Mouse (Mus musculus): Measurements from ENCODE around the gene Ten1. TPM values are rescaled to one million over a fixed set of nuclear protein-coding genes. Genes with fewer than 3 reads are reported as not detected.

Gene Ten1
- total and polyA plus RNA-seq, 2 experiments from 2014 or later = 66.6 to 110 TPM

DNA sequence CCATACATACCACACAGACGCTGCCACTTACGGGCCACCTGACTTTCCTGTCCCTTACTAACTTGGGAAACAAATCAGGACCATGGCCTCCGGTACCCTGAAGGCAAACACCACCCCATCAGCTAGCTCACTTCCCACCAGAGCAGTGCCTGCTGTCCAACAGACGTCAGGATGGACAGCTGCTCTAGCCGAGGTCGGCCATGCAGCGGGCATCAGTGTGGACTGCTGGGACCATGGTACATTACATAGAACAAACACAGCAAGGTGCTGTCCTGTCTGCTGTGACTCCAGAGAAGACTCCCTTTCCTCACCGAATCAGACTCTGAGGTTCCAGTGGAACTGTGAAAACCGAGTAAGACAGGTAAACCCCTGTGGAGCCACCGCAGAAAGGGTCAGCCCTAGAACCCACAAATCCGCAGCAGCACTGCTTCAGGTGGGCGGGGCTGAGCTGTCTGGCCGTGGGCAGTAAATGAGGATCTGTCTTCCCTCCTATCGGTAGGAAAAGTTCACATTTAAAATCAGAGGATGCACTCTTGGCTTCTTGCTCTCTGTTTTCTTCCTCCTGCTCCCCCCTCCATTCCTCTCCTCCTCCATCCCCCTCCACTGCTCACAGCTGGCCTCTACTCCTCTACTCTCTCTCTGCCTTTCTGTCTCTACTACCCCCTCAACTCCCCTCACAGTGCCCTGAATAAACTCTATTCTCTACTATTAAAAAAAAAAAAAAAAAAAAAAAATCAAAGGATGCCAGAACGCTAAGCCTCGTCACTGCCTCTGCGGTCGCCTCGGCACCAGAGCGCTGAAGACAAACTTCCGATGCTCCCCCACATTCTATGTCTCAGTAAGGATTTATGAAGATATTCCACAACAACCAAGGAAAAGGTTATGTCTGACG, 56.7 kb downstream of the Ten1 start:
- ATAC-seq = no peak
- H3K4me1 ChIP-seq (ENCODE audit: insufficient read depth, low read length) = no peaks in the 10 kb centered on the region

DNA sequence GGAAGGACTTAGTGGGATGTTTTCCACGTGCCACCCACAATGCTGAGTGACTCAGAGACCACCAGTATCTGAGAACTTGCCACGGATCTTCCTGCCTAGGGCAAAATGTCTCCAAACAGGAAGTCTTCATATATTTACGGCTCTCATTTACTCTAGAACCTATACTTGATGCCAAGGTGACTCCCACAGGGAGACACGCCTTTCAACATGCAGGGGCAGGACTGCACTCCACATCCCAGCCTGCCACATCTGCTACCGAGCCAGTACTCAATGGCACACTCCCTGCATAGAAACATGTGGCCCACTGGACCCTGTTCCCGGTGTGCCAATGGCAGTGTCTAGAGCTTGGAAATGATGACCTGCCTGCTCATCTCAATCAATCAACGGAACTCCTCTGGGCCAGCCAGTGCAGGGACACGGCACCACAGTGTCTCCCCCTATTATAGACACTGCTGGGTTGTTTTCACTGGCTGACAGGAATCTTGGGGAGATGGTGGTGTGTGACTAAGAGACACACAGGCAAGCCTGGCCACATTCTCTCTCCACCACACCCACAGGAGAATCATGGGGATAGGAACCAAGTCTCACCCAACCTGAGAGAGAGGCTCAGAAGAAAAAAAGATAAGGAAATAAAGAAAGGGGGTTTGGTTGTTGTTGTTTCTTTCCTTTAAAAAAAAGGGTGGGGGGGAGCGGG, 57.5 kb downstream of the Ten1 start:
- WGBS = 90% methylated on average over 9 of the region's 9 CpGs
- no peak overlapping the region for H3K9ac ChIP-seq (replicated peaks; ENCODE audit: low read length)
- no peak for TF ChIP-seq CTCF (IDR thresholded peaks at IDR 0.05; ENCODE audit: low read depth)
- H3K4me2 ChIP-seq (ENCODE audit: low read depth, low read length) = no peak overlapping the region
- H3K27me3 ChIP-seq (ENCODE audit: insufficient read depth, low read length) = no peaks in the 10 kb centered on the region
- H3K4me3 ChIP-seq (ENCODE audit: low read length) = no peak overlapping the region
- no peaks in the 10 kb centered on the region for H3K4me1 ChIP-seq (ENCODE audit: insufficient read depth, low read length)
- H3K27ac ChIP-seq = no peak overlapping the region
- H3K36me3 ChIP-seq (ENCODE audit: insufficient read depth, low read length) = peaks cover 72% of the 10 kb centered on the region
- H3K9me3 ChIP-seq (ENCODE audit: low read length) = no peaks in the 10 kb centered on the region
- ATAC-seq (no peak), DNase-seq (ENCODE audit: low spot score) (no peak)

More for the DNA sequence above, 56.7 kb downstream of the Ten1 start:
- no peak for DNase-seq (ENCODE audit: low spot score)
- Histone ChIP-seq H3K9me3 (ENCODE audit: low read length) (no peaks in the 10 kb centered on the region), H3K4me2 (ENCODE audit: low read depth, low read length) (no peak overlapping the region), H3K4me3 (ENCODE audit: low read length) (no peak overlapping the region), H3K9ac (replicated peaks; ENCODE audit: low read length) (no peak overlapping the region), H3K36me3 (ENCODE audit: insufficient read depth, low read length) (peaks cover 74% of the 10 kb centered on the region), H3K27ac (no peak overlapping the region), H3K27me3 (ENCODE audit: insufficient read depth, low read length) (no peaks in the 10 kb centered on the region)
- no peak for TF ChIP-seq CTCF (IDR thresholded peaks at IDR 0.05; ENCODE audit: low read depth)
- 87% methylated on average over 22 of the region's 22 CpGs for WGBS

DNA sequence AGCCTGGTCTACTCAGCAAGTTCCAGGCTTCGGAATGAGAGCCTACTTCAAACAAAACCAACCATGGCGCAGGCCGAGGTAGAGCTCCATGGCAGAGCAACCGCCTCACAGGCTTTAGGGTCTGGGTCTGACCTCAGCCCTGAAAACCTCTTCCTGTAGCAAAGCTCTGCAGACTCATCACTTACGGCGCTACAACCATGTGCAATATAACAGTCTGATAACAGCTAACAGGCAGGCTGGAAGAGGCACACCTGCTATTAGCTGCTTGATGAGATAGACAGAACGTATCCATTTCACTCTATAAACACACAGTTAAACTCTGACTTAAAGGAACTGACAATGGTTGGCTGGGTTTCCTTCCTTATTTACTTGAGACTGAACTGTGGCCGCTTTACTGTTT, 60.8 kb downstream of the Ten1 start:
- Histone ChIP-seq H3K36me3 (ENCODE audit: insufficient read depth, low read length) (peaks cover 78% of the 10 kb centered on the region), H3K4me2 (ENCODE audit: low read depth, low read length) (no peak overlapping the region), H3K9me3 (ENCODE audit: low read length) (no peaks in the 10 kb centered on the region), H3K4me1 (ENCODE audit: insufficient read depth, low read length) (no peaks in the 10 kb centered on the region), H3K27ac (no peak overlapping the region), H3K4me3 (ENCODE audit: low read length) (no peak overlapping the region), H3K27me3 (ENCODE audit: insufficient read depth, low read length) (no peaks in the 10 kb centered on the region), H3K9ac (replicated peaks; ENCODE audit: low read length) (no peak overlapping the region)
- TF ChIP-seq CTCF (IDR thresholded peaks at IDR 0.05; ENCODE audit: low read depth) = no peak
- no peak for ATAC-seq
- no peak for DNase-seq (ENCODE audit: low spot score)
- 92% methylated on average over 8 of the region's 8 CpGs for WGBS

DNA sequence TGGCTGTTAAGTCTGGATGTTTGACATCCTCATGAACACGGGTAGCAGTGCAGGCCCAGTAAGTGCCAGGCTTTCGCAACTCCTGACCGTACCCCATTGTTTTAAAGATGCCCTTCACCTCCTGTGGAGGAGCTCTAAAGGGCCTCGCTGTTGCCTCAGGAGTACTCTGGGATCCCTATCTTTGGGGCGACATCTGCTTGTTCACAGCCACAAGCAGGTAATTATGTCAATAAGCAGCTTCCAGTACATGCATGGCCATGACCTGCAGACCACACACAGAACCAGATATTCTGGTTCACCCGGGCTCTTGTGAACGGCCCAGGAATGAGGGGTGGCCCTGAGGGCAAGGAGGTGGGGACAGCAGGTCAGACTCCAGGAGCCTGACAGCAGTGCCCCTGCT, 61.6 kb downstream of the Ten1 start:
- no peak for DNase-seq (ENCODE audit: low spot score)
- Histone ChIP-seq H3K9ac (replicated peaks; ENCODE audit: low read length) (no peak overlapping the region), H3K4me3 (ENCODE audit: low read length) (no peak overlapping the region), H3K9me3 (ENCODE audit: low read length) (no peaks in the 10 kb centered on the region), H3K4me2 (ENCODE audit: low read depth, low read length) (no peak overlapping the region), H3K4me1 (ENCODE audit: insufficient read depth, low read length) (no peaks in the 10 kb centered on the region), H3K27ac (no peak overlapping the region), H3K27me3 (ENCODE audit: insufficient read depth, low read length) (no peaks in the 10 kb centered on the region), H3K36me3 (ENCODE audit: insufficient read depth, low read length) (peaks cover 77% of the 10 kb centered on the region)
- 92% methylated on average over 7 of the region's 7 CpGs for WGBS
- no peak for TF ChIP-seq CTCF (IDR thresholded peaks at IDR 0.05; ENCODE audit: low read depth)
- ATAC-seq = no peak

Other genes with a start within 250 kb of the Ten1 start
- 1.7 and 3.1 TPM in 2 replicates for gene Itgb4, start 224.1 kb upstream of the Ten1 start, total RNA-seq (2014; rRNA removed)
- gene Itgb4, start 224.1 kb upstream of the Ten1 start, polyA plus RNA-seq (2015; fragmentation: Nextera tagmentation; extraction: Ambion mirVana) = 2.2 and 2.8 TPM in 2 replicates
- gene Galk1, start 186.1 kb upstream of the Ten1 start, total RNA-seq (2014; rRNA removed) = 51.5 and 52.3 TPM in 2 replicates
- gene Galk1, start 186.1 kb upstream of the Ten1 start, polyA plus RNA-seq (2015; fragmentation: Nextera tagmentation; extraction: Ambion mirVana) = 60.3 and 61.7 TPM in 2 replicates
- 603 and 627 TPM in 2 replicates for gene H3f3b, start 170.9 kb upstream of the Ten1 start, total RNA-seq (2014; rRNA removed)
- 2,179 and 2,253 TPM in 2 replicates for gene H3f3b, start 170.9 kb upstream of the Ten1 start, polyA plus RNA-seq (2015; fragmentation: Nextera tagmentation; extraction: Ambion mirVana)
- 47.1 and 50.2 TPM in 2 replicates for gene Unk, start 168.5 kb upstream of the Ten1 start, total RNA-seq (2014; rRNA removed)
- gene Unk, start 168.5 kb upstream of the Ten1 start, polyA plus RNA-seq (2015; fragmentation: Nextera tagmentation; extraction: Ambion mirVana) = 22.8 and 24.5 TPM in 2 replicates
- 0.65 and 1.3 TPM in 2 replicates for gene Unc13d, start 120.9 kb upstream of the Ten1 start, total RNA-seq (2014; rRNA removed)
- 0.65 and 0.96 TPM in 2 replicates for gene Unc13d, start 120.9 kb upstream of the Ten1 start, polyA plus RNA-seq (2015; fragmentation: Nextera tagmentation; extraction: Ambion mirVana)
- 146 and 171 TPM in 2 replicates for gene Wbp2, start 111.9 kb upstream of the Ten1 start, total RNA-seq (2014; rRNA removed)
- 206 and 234 TPM in 2 replicates for gene Wbp2, start 111.9 kb upstream of the Ten1 start, polyA plus RNA-seq (2015; fragmentation: Nextera tagmentation; extraction: Ambion mirVana)
- gene Trim47, start 71.6 kb upstream of the Ten1 start, total RNA-seq (2014; rRNA removed) = 14.2 and 17.0 TPM in 2 replicates
- gene Trim47, start 71.6 kb upstream of the Ten1 start, polyA plus RNA-seq (2015; fragmentation: Nextera tagmentation; extraction: Ambion mirVana) = 9.5 and 10.1 TPM in 2 replicates
- 8.2 and 9.6 TPM in 2 replicates for gene Trim65, start 67.7 kb upstream of the Ten1 start, total RNA-seq (2014; rRNA removed)
- gene Trim65, start 67.7 kb upstream of the Ten1 start, polyA plus RNA-seq (2015; fragmentation: Nextera tagmentation; extraction: Ambion mirVana) = 2.4 TPM in 2 replicates
- 83.9 and 94.0 TPM in 2 replicates for gene Mrpl38, start 60.0 kb upstream of the Ten1 start, total RNA-seq (2014; rRNA removed)
- 71.9 and 73.3 TPM in 2 replicates for gene Mrpl38, start 60.0 kb upstream of the Ten1 start, polyA plus RNA-seq (2015; fragmentation: Nextera tagmentation; extraction: Ambion mirVana)
- gene Fbf1, start 30.7 kb upstream of the Ten1 start, total RNA-seq (2014; rRNA removed) = 68.1 and 73.5 TPM in 2 replicates
- 33.8 and 35.3 TPM in 2 replicates for gene Fbf1, start 30.7 kb upstream of the Ten1 start, polyA plus RNA-seq (2015; fragmentation: Nextera tagmentation; extraction: Ambion mirVana)
- gene Acox1, start 190 bp downstream of the Ten1 start, total RNA-seq (2014; rRNA removed) = 109 and 112 TPM in 2 replicates
- 63.4 and 65.0 TPM in 2 replicates for gene Acox1, start 190 bp downstream of the Ten1 start, polyA plus RNA-seq (2015; fragmentation: Nextera tagmentation; extraction: Ambion mirVana)
- 2.8 and 2.9 TPM in 2 replicates for gene Evpl, start 39.2 kb downstream of the Ten1 start, total RNA-seq (2014; rRNA removed)
- 1.6 TPM in 2 replicates for gene Evpl, start 39.2 kb downstream of the Ten1 start, polyA plus RNA-seq (2015; fragmentation: Nextera tagmentation; extraction: Ambion mirVana)
- gene Srp68, start 75.4 kb downstream of the Ten1 start, total RNA-seq (2014; rRNA removed) = 18.3 and 22.5 TPM in 2 replicates
- gene Srp68, start 75.4 kb downstream of the Ten1 start, polyA plus RNA-seq (2015; fragmentation: Nextera tagmentation; extraction: Ambion mirVana) = 50.4 and 50.8 TPM in 2 replicates
- 0.40 TPM in 1 of 2 replicates, not detected in the other for gene Galr2, start 82.1 kb downstream of the Ten1 start, total RNA-seq (2014; rRNA removed)
- 0.34 and 0.44 TPM in 2 replicates for gene Galr2, start 82.1 kb downstream of the Ten1 start, polyA plus RNA-seq (2015; fragmentation: Nextera tagmentation; extraction: Ambion mirVana)
- 84.6 and 95.3 TPM in 2 replicates for gene Exoc7, start 108.4 kb downstream of the Ten1 start, total RNA-seq (2014; rRNA removed)
- 128 TPM in 2 replicates for gene Exoc7, start 108.4 kb downstream of the Ten1 start, polyA plus RNA-seq (2015; fragmentation: Nextera tagmentation; extraction: Ambion mirVana)
- 37.6 and 40.0 TPM in 2 replicates for gene Foxj1, start 136.5 kb downstream of the Ten1 start, total RNA-seq (2014; rRNA removed)
- gene Foxj1, start 136.5 kb downstream of the Ten1 start, polyA plus RNA-seq (2015; fragmentation: Nextera tagmentation; extraction: Ambion mirVana) = 15.5 and 16.6 TPM in 2 replicates
- gene Rnf157, start 214.2 kb downstream of the Ten1 start, total RNA-seq (2014; rRNA removed) = 108 and 117 TPM in 2 replicates
- gene Rnf157, start 214.2 kb downstream of the Ten1 start, polyA plus RNA-seq (2015; fragmentation: Nextera tagmentation; extraction: Ambion mirVana) = 53.0 and 60.5 TPM in 2 replicates
- gene Ubald2, start 235.2 kb downstream of the Ten1 start, total RNA-seq (2014; rRNA removed) = 67.9 and 102 TPM in 2 replicates
- 39.3 and 41.7 TPM in 2 replicates for gene Ubald2, start 235.2 kb downstream of the Ten1 start, polyA plus RNA-seq (2015; fragmentation: Nextera tagmentation; extraction: Ambion mirVana)